Mouse (Mus musculus) limb, embryonic 15.5 days (tissue): Measurements from ENCODE around the gene Cuta. TPM values are rescaled to one million over a fixed set of nuclear protein-coding genes. Genes with fewer than 3 reads are reported as not detected.
"Not testable (repeated sequence)": the region's sequence is repeated elsewhere in the genome, so short reads cannot be mapped to it uniquely, and the experiment has no call there.

Experiments used
- ATAC-seq: fragments of 200-750 bp; cut with Nextera tagmentation; 2 replicates; pipeline ENCODE4 v1.8.0; 2017; ENCODE audit warnings: low read depth, moderate TSS enrichment; ENCODE audit not compliant: insufficient number of reproducible peaks, low FRiP score, low TSS enrichment
- H3K27ac ChIP-seq: fragments of 300-500 bp; sonication (generic); 2 replicates; pipeline ENCODE4 v1.5.1; 2015; ENCODE audit warnings: moderate library complexity, mild to moderate bottlenecking, inconsistent platforms
- H3K27me3 ChIP-seq: fragments of 300-500 bp; sonication (generic); 2 replicates; pipeline ENCODE4 v1.6.1; 2015; ENCODE audit warnings: inconsistent platforms
- H3K36me3 ChIP-seq: fragments of 300-500 bp; sonication (generic); 2 replicates; pipeline ENCODE4 v1.6.1; 2015; ENCODE audit warnings: inconsistent platforms
- H3K4me1 ChIP-seq: fragments of 300-500 bp; sonication (generic); 2 replicates; pipeline ENCODE4 v1.6.1; 2015; ENCODE audit warnings: inconsistent platforms
- H3K4me2 ChIP-seq: fragments of 300-500 bp; sonication (generic); 2 replicates; pipeline ENCODE4 v1.6.1; 2015; ENCODE audit warnings: mild to moderate bottlenecking, inconsistent platforms
- H3K4me3 ChIP-seq: fragments of 300-500 bp; sonication (generic); 2 replicates; pipeline ENCODE4 v1.5.1; 2015; ENCODE audit warnings: mild to moderate bottlenecking, inconsistent platforms
- H3K9ac ChIP-seq: fragments of 300-500 bp; sonication (generic); 2 replicates; pipeline ENCODE4 v1.6.1; 2015; ENCODE audit warnings: inconsistent platforms
- H3K9me3 ChIP-seq: fragments of 300-500 bp; sonication (generic); 2 replicates; pipeline ENCODE4 v1.6.1; 2016; ENCODE audit warnings: inconsistent platforms
- WGBS: fragments of 180-500 bp; shearing (Covaris S2); methylation state at CpG from one replicate; pipeline ENCODE4 v1.1.7; 2015; 5-methylcytosine and 5-hydroxymethylcytosine counted together
- polyA plus RNA-seq: library from polyadenylated mRNA; unstranded; fragments of >200 nt; fragmentation: Nextera tagmentation; extraction: Ambion mirVana; gene quantifications from 2 replicates; pipeline ENCODE4 v1.2.1, GENCODE M21; 2015

The Cuta gene
- polyA plus RNA-seq = 158 and 172 TPM in 2 replicates

- H3K4me3 ChIP-seq = peak within 1 kb of the TSS; percentile 69
- H3K9ac ChIP-seq = peak within 1 kb of the TSS; percentile 64
- H3K27me3 ChIP-seq = no peaks in the 10 kb centered on the region
- H3K36me3 ChIP-seq = peaks cover 30% of the 10 kb centered on the region
- H3K9me3 ChIP-seq = no peaks in the 10 kb centered on the region
- WGBS = 0% methylated on average over 69 of the region's 70 CpGs
- H3K27ac ChIP-seq = peak within 1 kb of the TSS; percentile 95
- H3K4me1 ChIP-seq = peaks cover 43% of the 10 kb centered on the region
- ATAC-seq = peak; percentile 94
- peak within 1 kb of the TSS; percentile 78 for H3K4me2 ChIP-seq
These were observed at the start of gene Cuta for GRCm38 (mm10) chr17:26939178-26939972. Cuta (minus strand) TSS chr17:26939569.

GRCm38 (mm10) chr17:26985503-26986179 lies 46.3 kb upstream of the Cuta start:
- no peaks in the 10 kb centered on the region for H3K27me3 ChIP-seq
- H3K36me3 ChIP-seq = no peaks in the 10 kb centered on the region
- no peak for ATAC-seq
- H3K9ac ChIP-seq = no peak overlapping the region
- no peak overlapping the region for H3K4me3 ChIP-seq
- 84% methylated on average over 10 of the region's 10 CpGs for WGBS
- no peak overlapping the region for H3K27ac ChIP-seq
- H3K4me2 ChIP-seq = no peak overlapping the region
- H3K4me1 ChIP-seq = no peaks in the 10 kb centered on the region
- no peaks in the 10 kb centered on the region for H3K9me3 ChIP-seq

- Histone ChIP-seq H3K9ac (no peak overlapping the region), H3K4me1 (no peaks in the 10 kb centered on the region), H3K27me3 (no peaks in the 10 kb centered on the region), H3K9me3 (no peaks in the 10 kb centered on the region), H3K4me2 (no peak overlapping the region), H3K4me3 (no peak overlapping the region), H3K27ac (no peak overlapping the region), H3K36me3 (peaks cover 12% of the 10 kb centered on the region)
- WGBS = 93% methylated on average over 4 of the region's 4 CpGs
- no peak for ATAC-seq
These were observed 44.0 kb upstream of the Cuta start for GRCm38 (mm10) chr17:26983382-26983781.

- ATAC-seq = no peak
- no peak overlapping the region for H3K4me2 ChIP-seq
- no peaks in the 10 kb centered on the region for H3K27me3 ChIP-seq
- H3K4me1 ChIP-seq = 0 out of 2 replicates have a peak, but pooled peaks cover 2% of the 10 kb centered on the region
- WGBS = 68% methylated on average over 2 of the region's 2 CpGs
- H3K9me3 ChIP-seq = no peaks in the 10 kb centered on the region
- peaks cover 31% of the 10 kb centered on the region for H3K36me3 ChIP-seq
- H3K27ac ChIP-seq = no peak overlapping the region
- no peak overlapping the region for H3K4me3 ChIP-seq
- H3K9ac ChIP-seq = no peak overlapping the region
These were observed 41.7 kb upstream of the Cuta start for GRCm38 (mm10) chr17:26981050-26981449.

- Histone ChIP-seq H3K36me3 (peaks cover 45% of the 10 kb centered on the region), H3K4me3 (no peak overlapping the region), H3K4me2 (no peak overlapping the region), H3K27me3 (no peaks in the 10 kb centered on the region), H3K4me1 (peaks cover 8% of the 10 kb centered on the region), H3K9ac (no peak overlapping the region), H3K9me3 (no peaks in the 10 kb centered on the region), H3K27ac (no peak overlapping the region)
- ATAC-seq = no peak
- 74% methylated on average over 2 of the region's 2 CpGs for WGBS
These were observed 40.1 kb upstream of the Cuta start for GRCm38 (mm10) chr17:26979426-26979825.

- WGBS = 92% methylated on average over 6 of the region's 6 CpGs
- not testable (repeated sequence) for H3K27me3 ChIP-seq, H3K9me3 ChIP-seq, H3K4me3 ChIP-seq, H3K9ac ChIP-seq, H3K4me2 ChIP-seq, ATAC-seq, H3K27ac ChIP-seq
- H3K4me1 ChIP-seq = peaks cover 20% of the 10 kb centered on the region
- peaks cover 48% of the 10 kb centered on the region for H3K36me3 ChIP-seq
These were observed 38.0 kb upstream of the Cuta start for GRCm38 (mm10) chr17:26977354-26977753.

GRCm38 (mm10) chr17:26975415-26975814 lies 36.0 kb upstream of the Cuta start:
- Histone ChIP-seq H3K9ac (no peak overlapping the region), H3K9me3 (no peaks in the 10 kb centered on the region), H3K4me1 (peaks cover 39% of the 10 kb centered on the region), H3K27ac (no peak overlapping the region), H3K27me3 (no peaks in the 10 kb centered on the region), H3K36me3 (peaks cover 48% of the 10 kb centered on the region), H3K4me3 (no peak overlapping the region), H3K4me2 (no peak overlapping the region)
- ATAC-seq = no peak

- H3K4me3 ChIP-seq = no peak overlapping the region
- H3K4me1 ChIP-seq = peaks cover 44% of the 10 kb centered on the region
- peak overlapping the region; percentile 82; the same call in 1 of the 2 replicates for H3K4me2 ChIP-seq
- no peaks in the 10 kb centered on the region for H3K27me3 ChIP-seq
- H3K9ac ChIP-seq = 0 out of 2 replicates have a peak overlapping the region, but pooled peaks have one; percentile 14
- peaks cover 45% of the 10 kb centered on the region for H3K36me3 ChIP-seq
- no peaks in the 10 kb centered on the region for H3K9me3 ChIP-seq
- no peak for ATAC-seq
- H3K27ac ChIP-seq = no peak overlapping the region
- 95% methylated on average over 15 of the region's 15 CpGs for WGBS
These were observed 35.2 kb upstream of the Cuta start for GRCm38 (mm10) chr17:26974547-26974946.

GRCm38 (mm10) chr17:26972703-26973574 lies 33.6 kb upstream of the Cuta start, which contains the start of gene Zbtb9:
Zbtb9 (plus strand) TSS chr17:26973167.
- ATAC-seq = peak; percentile 98
- peaks cover 44% of the 10 kb centered on the region for H3K4me1 ChIP-seq
- under 1% methylated on average over 75 of the region's 75 CpGs for WGBS
- peak within 1 kb of the TSS; percentile 90 for H3K27ac ChIP-seq
- H3K27me3 ChIP-seq = no peaks in the 10 kb centered on the region
- peak within 1 kb of the TSS; percentile 80 for H3K9ac ChIP-seq
- H3K4me2 ChIP-seq = peak within 1 kb of the TSS; percentile 82
- peak within 1 kb of the TSS; percentile 95 for H3K4me3 ChIP-seq
- peaks cover 44% of the 10 kb centered on the region for H3K36me3 ChIP-seq
- H3K9me3 ChIP-seq = no peaks in the 10 kb centered on the region

- ATAC-seq = no peak
- peaks cover 45% of the 10 kb centered on the region for H3K36me3 ChIP-seq
- WGBS = 9% methylated on average over 3 of the region's 3 CpGs
These were observed 32.7 kb upstream of the Cuta start for GRCm38 (mm10) chr17:26972107-26972506.

GRCm38 (mm10) chr17:26971247-26971905 lies 32.0 kb upstream of the Cuta start:
- ATAC-seq = no peak
- WGBS = 61% methylated on average over 8 of the region's 8 CpGs
- Histone ChIP-seq H3K9ac (peak overlapping the region; percentile 20; the same call in 1 of the 2 replicates), H3K4me3 (peak overlapping the region; percentile 95; the same call in 1 of the 2 replicates), H3K36me3 (peaks cover 48% of the 10 kb centered on the region), H3K27me3 (no peaks in the 10 kb centered on the region), H3K9me3 (no peaks in the 10 kb centered on the region), H3K4me2 (peak overlapping the region; percentile 77), H3K27ac (no peak overlapping the region), H3K4me1 (peaks cover 44% of the 10 kb centered on the region)

More at GRCm38 (mm10) chr17:26972107-26972506, 32.7 kb upstream of the Cuta start:
- Histone ChIP-seq H3K4me3 (peak overlapping the region; percentile 95), H3K9me3 (no peaks in the 10 kb centered on the region), H3K27me3 (no peaks in the 10 kb centered on the region), H3K4me1 (peaks cover 44% of the 10 kb centered on the region), H3K9ac (peak overlapping the region; percentile 80), H3K4me2 (peak overlapping the region; percentile 77), H3K27ac (peak overlapping the region; percentile 90; the same call in 1 of the 2 replicates)
